ENCODE assay signal across 11 mouse cellular contexts in the genomic region with DNA sequence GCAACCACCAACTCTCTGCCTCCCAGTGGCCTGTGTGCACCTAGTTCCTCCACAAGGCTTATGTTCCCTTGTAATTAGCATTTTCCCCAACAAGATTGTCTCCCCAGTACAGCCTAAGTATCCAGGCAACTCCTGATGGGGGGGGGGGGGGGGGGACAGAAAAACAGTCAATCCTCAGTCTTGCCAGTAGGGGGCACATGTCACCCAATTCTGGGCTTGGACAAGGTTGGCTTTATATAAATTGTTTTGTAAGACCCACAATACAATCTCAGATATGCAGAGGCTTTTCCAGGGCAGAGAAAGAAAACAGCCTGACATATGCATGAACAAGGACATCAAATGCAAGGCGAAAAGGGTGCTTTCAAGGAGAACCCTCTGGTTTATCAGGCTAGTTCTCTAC. TPM values are rescaled to one million over a fixed set of nuclear protein-coding genes. Genes with fewer than 3 reads are reported as not detected.
DNase-seq lines count a peak whose midpoint lies in the region; ATAC-seq and TF ChIP-seq lines count a peak whose summit lies in the region.
"Had no signal": no experiment of that assay in that cellular context is flagged by ENCODE, and none has a peak within 500 bp of the region (broad histone marks: within the 10 kb centered on the region; RNA-seq: fewer than 3 reads in every experiment).

No protein-coding gene starts in this region.

- ATAC-seq in heart, postnatal 0 days (ENCODE audit: insufficient read depth, low read depth) = no peak
- ATAC-seq in monocyte, adult 5-6 weeks (replicated peaks; ENCODE audit: insufficient number of reproducible peaks, low FRiP score, low TSS enrichment, poor library complexity, severe bottlenecking) = no peak

- DNase-seq in heart, postnatal 0 days (ENCODE audit: low spot score) = peak; percentile 19
- no peak for DNase-seq in heart, postnatal 25 days (ENCODE audit: low spot score)
- DNase-seq in lung, postnatal 10 days = peak; percentile 29
- DNase-seq in lung, adult 2 months = no peak
- peak; percentile 30 for DNase-seq in R1 (ENCODE audit: low read depth, low spot score)
- DNase-seq in retina, embryonic 14.5 days (ENCODE audit: low spot score) = peak; percentile 11
- DNase-seq in spleen, adult 12 weeks (ENCODE audit: low spot score) = no peak

- H3K27me3 ChIP-seq in heart, postnatal 0 days (ENCODE audit: control insufficient read depth, insufficient read depth, low read length) = no peaks in the 10 kb centered on the region
- H3K27me3 ChIP-seq: embryonic facial prominence, embryonic 12.5 days had no signal

- WGBS in heart, postnatal 0 days = 71% methylated on average over 1 of the region's 1 CpGs
- WGBS in lung, adult 2 months = 86% methylated on average over 1 of the region's 1 CpGs

- no peaks in the 10 kb centered on the region for H3K36me3 ChIP-seq in heart, postnatal 0 days (replicated peaks; ENCODE audit: control insufficient read depth, insufficient read depth, low read length)
- H3K36me3 ChIP-seq: embryonic facial prominence, embryonic 12.5 days had no signal

- no peaks in the 10 kb centered on the region for H3K9me3 ChIP-seq in heart, postnatal 0 days (replicated peaks; ENCODE audit: control insufficient read depth, low read length)
- H3K9me3 ChIP-seq: embryonic facial prominence, embryonic 12.5 days had no signal

- H3K27ac ChIP-seq in heart, postnatal 0 days (ENCODE audit: low read depth) = no peak overlapping the region
- H3K27ac ChIP-seq: embryonic facial prominence, embryonic 12.5 days had no signal

- no peak overlapping the region for H3K4me2 ChIP-seq in heart, postnatal 0 days (ENCODE audit: low read depth, low read length)
- H3K4me2 ChIP-seq: embryonic facial prominence, embryonic 12.5 days had no signal

- no peaks in the 10 kb centered on the region for H3K4me1 ChIP-seq in heart, postnatal 0 days (ENCODE audit: control insufficient read depth, insufficient read depth)
- H3K4me1 ChIP-seq in lung, adult 2 months (ENCODE audit: control insufficient read depth, insufficient read depth, low read length) = no peaks in the 10 kb centered on the region
- H3K4me1 ChIP-seq: embryonic facial prominence, embryonic 12.5 days had no signal

- no peak overlapping the region for H3K4me3 ChIP-seq in heart, postnatal 0 days (ENCODE audit: low read depth, low read length)
- H3K4me3 ChIP-seq in lung, adult 2 months (replicated peaks; ENCODE audit: extremely low read depth, low read depth, low read length) = no peak overlapping the region
- H3K4me3 ChIP-seq: embryonic facial prominence, embryonic 12.5 days had no signal

- TF ChIP-seq EP300 in heart, postnatal 0 days (IDR thresholded peaks at IDR 0.05; ENCODE audit: low read depth) = no peak

- intact Hi-C loops in heart, postnatal 25 days (cut with DNase I) = no loop called here

- no peak overlapping the region for H3K9ac ChIP-seq in heart, postnatal 0 days (replicated peaks; ENCODE audit: low read depth, low read length)
- H3K9ac ChIP-seq: embryonic facial prominence, embryonic 12.5 days had no signal

- TF ChIP-seq POLR2A in lung, adult 2 months (IDR thresholded peaks at IDR 0.05; ENCODE audit: borderline replicate concordance, extremely low read depth, low read depth, low read length) = no peak

- peak; percentile 53 for TF ChIP-seq CTCF in heart, postnatal 0 days (IDR thresholded peaks at IDR 0.05; ENCODE audit: low read depth)
- TF ChIP-seq CTCF in lung, adult 2 months (IDR thresholded peaks at IDR 0.05; ENCODE audit: insufficient read depth, low read length) = no peak

RNA-seq across cellular contexts. Expression of a gene that starts 12.5 kb away (rescaled TPM):
- total RNA-seq in heart, postnatal 0 days (2014; rRNA removed; ENCODE audit: low replicate concordance) = not detected in 2 replicates
- 0.01 TPM in 1 of 2 replicates, not detected in the other for polyA plus RNA-seq in heart, postnatal 0 days (2015; fragmentation: Nextera tagmentation; extraction: Ambion mirVana)
- total RNA-seq in heart, postnatal 25 days (2021) = not detected
- 0.06 and 0.12 TPM in 2 replicates for polyA plus RNA-seq in lung, adult 2 months (2012; rRNA removed)
- total RNA-seq in monocyte, adult 5-6 weeks (2017) = 1.6 to 2.5 TPM in 2 of 3 replicates, not detected in the other
- polyA plus RNA-seq: embryonic facial prominence, embryonic 12.5 days had no signal

RNA-seq across cellular contexts. Expression of a gene that starts 25.9 kb away (rescaled TPM):
- total RNA-seq in heart, postnatal 0 days (2014; rRNA removed; ENCODE audit: low replicate concordance) = not detected in 2 replicates
- not detected in 2 replicates for polyA plus RNA-seq in heart, postnatal 0 days (2015; fragmentation: Nextera tagmentation; extraction: Ambion mirVana)
- total RNA-seq in heart, postnatal 25 days (2021) = not detected
- 0.34 TPM in 1 of 2 replicates, not detected in the other for polyA plus RNA-seq in lung, adult 2 months (2012; rRNA removed)
- total RNA-seq in monocyte, adult 5-6 weeks (2017) = 0.95 TPM in 1 of 3 replicates, not detected in the others
- total RNA-seq: heart, adult 8-10 months; megakaryocyte, adult 5-6 weeks had no signal

Comparison
In these comparisons a context has a peak if more than half of its experiments do, and no peak if none do; other contexts are left out.
1. DNase-seq: peak in heart, postnatal 0 days (single experiment), lung, postnatal 10 days (single experiment), R1 (single experiment) and retina, embryonic 14.5 days (single experiment); none in heart, postnatal 25 days (single experiment), lung, adult 2 months (single experiment) and spleen, adult 12 weeks (single experiment).